Mouse (Mus musculus) lung, postnatal 25 days (tissue): ENCODE measurements around the gene Prop1.
A peak's percentile ranks its signal among the peaks of the same experiment; 100 is the strongest.

Source experiments
- DNase-seq: peaks from one replicate; pipeline ENCODE4 v3.0.0; 2022; ENCODE audit warnings: low spot score

Gene Prop1

DNA sequence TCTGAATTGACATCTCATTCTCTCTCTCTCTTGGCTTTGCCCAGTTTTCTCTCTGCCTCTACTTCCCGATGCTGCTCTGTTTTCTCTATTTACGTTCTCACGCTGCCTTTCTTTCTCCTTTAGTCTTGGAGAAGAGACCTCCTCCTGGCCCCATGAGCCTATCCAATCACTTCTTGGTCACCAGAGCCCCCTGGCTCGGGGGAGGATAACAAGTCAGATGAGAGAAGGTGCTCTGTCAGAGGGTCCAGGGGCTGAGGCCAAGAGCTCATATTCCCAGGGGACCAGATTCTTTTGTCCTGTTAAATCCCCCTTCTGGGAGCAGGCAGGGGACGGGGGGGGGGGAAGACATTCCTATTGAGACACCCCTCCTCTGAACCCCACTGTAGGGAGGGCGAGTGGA lies at the start of gene Prop1:
Prop1 (minus strand) TSS at position 101 of the 400 bp plus-strand sequence.
- no peak for DNase-seq

GRCm38 (mm10) chr11:51003296-51003695 lies 49.7 kb upstream of the Prop1 start, which contains the start of gene Olfr51:
Gene Olfr51 (plus strand): TSS chr11:51003596.
- DNase-seq, result no peak

GRCm38 (mm10) chr11:50981667-50982066 lies 28.1 kb upstream of the Prop1 start, which contains the start of gene Olfr1377:
Gene Olfr1377 (plus strand): TSS chr11:50981967.
- DNase-seq, result no peak

DNA sequence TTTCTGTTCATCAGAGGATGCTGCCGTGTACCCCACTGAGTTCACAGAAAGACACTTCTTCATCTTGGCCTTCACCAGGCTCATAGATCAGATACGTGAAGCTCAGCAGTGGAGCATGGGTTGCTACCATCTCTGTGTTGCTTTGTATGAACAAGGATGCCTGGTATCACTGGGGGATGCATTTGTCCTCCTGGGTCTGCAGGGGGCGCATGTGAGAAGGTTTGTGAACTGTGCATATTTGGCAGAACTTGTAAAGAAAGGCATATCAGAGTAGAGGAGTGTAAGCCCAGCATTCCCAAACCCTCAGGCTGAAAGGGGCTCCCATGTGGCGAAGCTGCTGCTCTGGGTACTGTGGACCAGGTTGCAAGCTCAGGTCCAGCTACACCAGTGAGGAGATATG lies 23.7 kb upstream of the Prop1 start:
- DNase-seq, result no peak

DNA sequence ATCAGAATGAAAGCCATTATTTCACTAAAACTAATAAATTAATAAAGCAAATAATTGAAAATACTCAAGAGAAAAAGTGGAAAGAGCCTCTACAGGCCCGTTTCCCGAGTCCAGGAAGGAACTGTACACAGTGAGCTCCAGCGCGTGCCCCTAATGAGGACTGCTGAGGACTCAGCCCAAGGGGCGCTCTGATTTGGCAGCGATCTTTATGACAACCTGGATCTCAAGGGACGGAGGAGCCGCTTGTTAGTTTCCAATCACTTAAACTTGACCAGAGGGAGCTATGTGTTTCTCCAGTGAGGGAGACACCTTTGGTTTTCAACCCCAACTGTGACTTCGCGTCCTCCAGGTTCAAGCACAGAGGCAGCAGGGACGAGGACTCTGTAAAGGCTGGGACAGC lies 12.7 kb upstream of the Prop1 start, which contains the start of gene Olfr1378:
Olfr1378 (plus strand) TSS at position 301 of the 400 bp plus-strand sequence.
- no peak for DNase-seq

DNA sequence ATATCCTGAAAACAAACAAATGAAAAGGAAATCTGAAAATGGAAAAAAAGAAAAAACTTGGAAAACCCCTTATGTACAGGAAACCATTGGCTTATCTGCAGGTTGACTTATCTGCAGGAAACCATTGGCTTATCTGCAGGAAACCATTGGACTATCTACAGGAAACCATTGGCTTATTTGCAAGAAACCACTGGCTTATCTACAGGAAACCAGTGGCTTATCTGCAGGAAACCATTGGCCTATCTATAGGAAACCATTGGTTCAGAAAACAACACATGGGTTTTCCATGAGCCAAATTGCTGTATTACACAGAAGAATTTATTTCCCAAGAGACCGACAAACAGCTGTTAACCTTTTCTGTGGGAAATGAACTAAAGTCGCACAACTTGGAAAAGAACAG lies 11.3 kb upstream of the Prop1 start:
- DNase-seq, result peak; percentile 13

- DNase-seq, result peak; percentile 8
These were observed 1.3 kb downstream of the Prop1 start for GRCm38 (mm10) chr11:50952290-50952689.

- no peak for DNase-seq
These were observed 10.1 kb downstream of the Prop1 start, which contains the start of gene 4933414I15Rik for GRCm38 (mm10) chr11:50943506-50943905. Gene 4933414I15Rik (minus strand): TSS chr11:50943765.

- DNase-seq, result no peak
These were observed 11.2 kb downstream of the Prop1 start for GRCm38 (mm10) chr11:50942386-50942785.

- peak; percentile 10 for DNase-seq
These were observed 13.8 kb downstream of the Prop1 start for GRCm38 (mm10) chr11:50939621-50940366.

DNA sequence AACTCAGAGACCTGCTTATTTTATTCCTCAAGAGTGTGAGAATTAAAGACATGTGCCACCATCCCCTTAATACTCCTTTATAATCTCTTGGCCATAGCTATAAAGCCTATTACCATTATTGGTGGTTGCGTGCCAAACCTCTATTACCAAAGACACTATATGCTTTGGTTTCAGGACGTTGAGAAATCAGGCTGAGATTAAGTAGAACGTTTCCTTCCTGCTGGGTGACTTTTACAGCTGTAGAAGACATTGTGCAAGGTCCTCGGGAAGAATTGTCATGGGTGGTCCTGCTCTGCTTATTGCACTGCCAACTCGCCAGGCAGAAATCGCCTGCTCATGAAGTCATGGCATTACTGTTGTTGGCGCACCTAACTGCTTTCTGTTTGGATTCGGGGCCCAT lies 15.1 kb downstream of the Prop1 start:
- DNase-seq, result no peak

GRCm38 (mm10) chr11:50932040-50932439 lies 21.5 kb downstream of the Prop1 start:
- DNase-seq, result no peak

DNA sequence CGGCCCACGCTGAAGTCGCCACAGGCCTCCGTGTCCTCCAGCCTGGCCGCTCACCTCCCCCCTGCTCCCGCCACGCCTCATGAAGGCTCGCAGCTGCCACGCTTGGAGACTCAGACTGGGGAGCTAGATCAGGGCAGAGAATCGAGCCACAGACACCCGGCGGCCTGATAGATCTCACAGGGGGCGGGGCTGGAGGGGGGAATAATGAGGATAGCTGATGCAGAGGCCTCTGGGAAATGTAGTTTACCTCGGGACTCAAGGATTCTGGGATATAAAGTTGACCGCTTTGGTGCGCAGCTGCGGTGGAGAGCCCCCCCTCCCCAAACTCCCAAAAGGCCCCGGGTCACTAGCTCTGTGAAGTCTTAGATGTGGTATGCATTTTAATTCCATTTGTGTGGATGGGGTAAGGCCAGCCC lies 22.1 kb downstream of the Prop1 start, which contains the start of gene Zfp354b:
Zfp354b (minus strand) TSS at position 183 of the 416 bp plus-strand sequence.
- peak; percentile 85 for DNase-seq

DNA sequence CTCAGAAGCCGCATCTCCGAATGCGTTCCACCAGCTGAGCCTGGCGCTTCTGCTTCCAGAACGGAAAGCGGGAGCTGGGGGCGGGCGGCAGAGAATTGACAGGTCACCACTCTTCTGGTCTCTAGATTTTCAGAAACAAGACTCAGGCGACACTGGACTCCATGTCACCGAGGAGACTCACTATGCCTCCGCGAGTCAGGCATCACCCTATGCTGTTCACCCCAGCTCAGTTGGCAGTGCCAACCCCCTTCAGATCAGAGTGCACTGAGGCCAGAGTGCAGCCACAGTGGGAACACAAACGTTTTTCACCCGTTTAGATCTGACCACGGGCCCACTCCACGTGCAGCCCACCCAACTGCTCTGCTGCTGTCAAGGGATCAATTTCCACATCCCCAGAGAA lies 22.5 kb downstream of the Prop1 start:
- DNase-seq, result no peak

- no peak for DNase-seq
These were observed 23.0 kb downstream of the Prop1 start for GRCm38 (mm10) chr11:50930469-50931014.

DNA sequence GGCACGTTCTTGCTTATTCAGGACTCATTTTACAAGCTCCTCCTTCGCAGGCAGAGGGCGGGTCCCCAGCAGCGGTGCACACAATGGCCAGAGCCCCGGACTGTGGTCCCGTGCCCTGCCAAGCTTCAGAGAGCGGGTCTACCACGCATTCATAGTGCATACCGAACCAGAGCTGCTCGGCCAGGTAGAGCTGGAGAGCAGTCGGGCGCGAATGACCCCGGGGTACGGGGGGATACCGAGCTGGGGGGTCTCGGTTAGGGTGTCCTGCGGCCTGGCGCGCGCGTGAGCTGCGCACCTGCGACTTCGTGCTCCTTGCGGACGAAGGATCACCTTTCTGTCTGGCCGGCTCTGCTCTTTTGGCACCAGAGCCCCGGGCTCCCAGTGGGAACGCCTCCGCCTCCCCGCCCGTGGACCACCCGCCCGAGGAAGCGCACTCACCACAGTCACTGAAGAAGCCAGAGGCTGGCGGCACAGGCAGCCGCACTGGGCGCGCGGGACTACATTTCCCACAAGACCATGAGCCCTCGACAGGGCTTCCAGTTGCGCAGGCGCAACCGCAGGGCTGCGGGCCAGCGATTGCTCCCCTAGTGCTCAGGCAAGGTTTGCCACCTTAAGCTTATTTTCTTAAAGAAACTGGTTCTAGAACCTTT lies 37.8 kb downstream of the Prop1 start, which contains the start of gene Zfp2:
Zfp2 (minus strand) TSS at position 495 of the 650 bp plus-strand sequence.
- peak; percentile 93 for DNase-seq

- DNase-seq, result no peak
These were observed 39.1 kb downstream of the Prop1 start for GRCm38 (mm10) chr11:50914461-50914860.

- DNase-seq, result no peak
These were observed 40.3 kb downstream of the Prop1 start for GRCm38 (mm10) chr11:50913301-50913700.

DNA sequence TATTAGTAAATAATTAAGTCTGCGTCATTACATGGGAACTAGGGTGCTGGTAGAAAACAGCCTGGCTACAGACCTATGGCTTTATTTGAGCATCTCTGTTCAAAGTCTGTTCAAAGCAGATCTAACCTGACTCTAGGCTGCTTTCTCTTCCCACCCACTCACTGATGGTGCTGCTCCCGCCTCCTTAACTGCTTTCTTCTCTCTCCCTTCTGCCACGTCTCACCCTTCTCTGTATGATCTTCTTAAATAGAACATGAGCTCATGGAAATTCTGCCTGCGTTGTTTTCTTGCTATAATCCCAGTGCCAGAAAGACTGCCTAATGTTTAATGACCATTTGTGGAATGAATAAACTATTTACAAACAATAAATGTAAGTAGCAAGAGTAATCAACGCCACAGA lies 45.4 kb downstream of the Prop1 start:
- no peak for DNase-seq
